Mouse (Mus musculus) kidney, postnatal 4 days (tissue): ENCODE results near the gene Eml3.
"Not testable (repeated sequence)": the region's sequence is repeated elsewhere in the genome, so short reads cannot be mapped to it uniquely, and the experiment has no call there.

Experiments
- DNase-seq, 2 experiments: peaks; one replicate each; pipeline ENCODE4 v3.0.0; 2021; ENCODE audit warnings: mixed read lengths in 2 of 2

Gene Eml3

GRCm38 (mm10) chr19:8929224-8930088 is at the start of gene Eml3, which contains the start of gene Rom1:
Gene Eml3, plus strand, starts transcription at chr19:8929552.
Gene Rom1, minus strand, starts transcription at chr19:8929356.
- DNase-seq: peak; percentile 91 to 94

GRCm38 (mm10) chr19:8880311-8881033 is 48.9 kb upstream of the Eml3 start, which contains the start of gene Uqcc3:
Gene Uqcc3, minus strand, starts transcription at chr19:8880923.
- peak; percentile 90 to 95 for DNase-seq

GRCm38 (mm10) chr19:8881034-8881392 is 48.3 kb upstream of the Eml3 start:
- no peak for DNase-seq

GRCm38 (mm10) chr19:8883616-8884015 is 45.7 kb upstream of the Eml3 start, which contains the start of the genes Lbhd1 and Gm49403:
Gene Lbhd1, plus strand, starts transcription at chr19:8883732.
Gene Gm49403, plus strand, starts transcription at chr19:8883930.
- no peak for DNase-seq

- no peak for DNase-seq
These were observed 42.3 kb upstream of the Eml3 start for GRCm38 (mm10) chr19:8886916-8887584.

- no peak for DNase-seq
These were observed 41.5 kb upstream of the Eml3 start for GRCm38 (mm10) chr19:8887585-8888463.

GRCm38 (mm10) chr19:8888511-8889385 is 40.6 kb upstream of the Eml3 start, which contains the start of the genes 1810009A15Rik and Gm49416:
Gene 1810009A15Rik, plus strand, starts transcription at chr19:8888853.
Gene Gm49416, plus strand, starts transcription at chr19:8888926.
- DNase-seq: peak; percentile 95 to 98

- DNase-seq: peak; percentile 89 to 91
These were observed 36.3 kb upstream of the Eml3 start, which contains the start of gene Ints5 for GRCm38 (mm10) chr19:8892829-8893766. Gene Ints5, plus strand, starts transcription at chr19:8893005.

GRCm38 (mm10) chr19:8895397-8895960 is 33.9 kb upstream of the Eml3 start:
- no peak for DNase-seq

- not testable (repeated sequence) for DNase-seq
These were observed 33.1 kb upstream of the Eml3 start for GRCm38 (mm10) chr19:8896231-8896630.

- peak; percentile 70 to 77 for DNase-seq
These were observed 32.0 kb upstream of the Eml3 start for GRCm38 (mm10) chr19:8897211-8897864.

GRCm38 (mm10) chr19:8897865-8898495 is 31.4 kb upstream of the Eml3 start, which contains the start of gene Ganab:
Gene Ganab, plus strand, starts transcription at chr19:8898071.
- peak; percentile 95 to 98 for DNase-seq

GRCm38 (mm10) chr19:8898576-8898975 is 30.8 kb upstream of the Eml3 start:
- no peak for DNase-seq

- peak; percentile 36 to 45 for DNase-seq
These were observed 30.3 kb upstream of the Eml3 start for GRCm38 (mm10) chr19:8899079-8899478.

- DNase-seq: no peak
These were observed 25.9 kb upstream of the Eml3 start for GRCm38 (mm10) chr19:8903412-8903811.

- DNase-seq: no peak
These were observed 20.8 kb upstream of the Eml3 start for GRCm38 (mm10) chr19:8908531-8908930.

GRCm38 (mm10) chr19:8911810-8912209 is 17.5 kb upstream of the Eml3 start:
- no peak for DNase-seq

- DNase-seq: no peak
These were observed 15.1 kb upstream of the Eml3 start for GRCm38 (mm10) chr19:8914212-8914611.
